Mouse (Mus musculus): ENCODE measurements around the gene Cdc20b. TPM values are rescaled to one million over a fixed set of nuclear protein-coding genes. Genes with fewer than 3 reads are reported as not detected.

The Cdc20b gene
- polyA plus RNA-seq, 1 experiment from 2014 or later: 0.86 TPM

DNA sequence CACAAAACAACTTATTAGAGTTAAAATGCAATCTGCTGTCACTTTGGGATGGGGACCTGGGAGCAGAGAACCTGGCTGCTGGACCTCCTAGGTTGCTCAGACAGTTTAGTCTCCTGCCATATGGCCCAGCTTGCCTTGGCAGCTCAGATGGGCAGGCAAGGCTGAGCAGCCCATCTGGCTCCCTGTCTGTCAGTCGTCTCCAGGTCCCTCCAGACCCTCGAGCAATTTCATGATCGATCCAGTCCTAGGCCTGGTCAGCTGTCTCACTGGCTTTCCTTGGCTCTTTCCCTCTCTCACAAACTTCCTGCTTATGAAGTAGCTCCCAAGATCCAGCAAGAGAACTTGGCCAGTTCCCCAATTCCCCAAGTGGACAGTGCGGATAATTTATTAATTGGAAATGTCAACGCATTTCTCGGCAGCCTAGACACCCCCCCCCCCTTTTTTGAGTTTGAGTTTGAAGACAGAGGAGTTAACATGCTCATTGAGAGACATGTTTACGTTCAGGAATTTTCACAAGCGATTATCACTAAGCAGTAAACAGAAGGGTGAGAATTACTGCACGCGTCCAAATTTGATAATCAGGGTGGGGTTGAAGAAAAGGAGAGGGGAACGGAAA lies 532 bp upstream of the Cdc20b start:
- no peak for ATAC-seq (ENCODE audit: low FRiP score)

GRCm38 (mm10) chr13:113035852-113036251 lies 941 bp downstream of the Cdc20b start:
- Histone ChIP-seq H3K4me2 (peak overlapping the region; percentile 97), H3K27ac (no peak overlapping the region), H3K36me3 (no peaks in the 10 kb centered on the region), H3K4me3 (peak overlapping the region; percentile 58), H3K9me3 (no peaks in the 10 kb centered on the region), H3K9ac (no peak overlapping the region), H3K4me1 (replicated peaks) (peaks cover 21% of the 10 kb centered on the region), H3K27me3 (peaks cover 39% of the 10 kb centered on the region)
- WGBS: 0% methylated on average over 4 of the region's 4 CpGs
- ATAC-seq (ENCODE audit: low FRiP score): peak; percentile 77

More for the DNA sequence above, 532 bp upstream of the Cdc20b start:
- Histone ChIP-seq H3K4me2 (peak overlapping the region; percentile 97), H3K4me3 (peak overlapping the region; percentile 58), H3K9me3 (no peaks in the 10 kb centered on the region), H3K4me1 (replicated peaks) (peaks cover 21% of the 10 kb centered on the region), H3K36me3 (no peaks in the 10 kb centered on the region), H3K27ac (no peak overlapping the region), H3K9ac (peak overlapping the region; percentile 75), H3K27me3 (peaks cover 49% of the 10 kb centered on the region)
- 2% methylated on average over 11 of the region's 11 CpGs for WGBS

- H3K9ac ChIP-seq: 0 out of 2 replicates have a peak overlapping the region, but pooled peaks have one; percentile 39
- no peak for ATAC-seq (ENCODE audit: low FRiP score)
- WGBS: 84% methylated on average over 3 of the region's 3 CpGs
- H3K27ac ChIP-seq: no peak overlapping the region
- no peaks in the 10 kb centered on the region for H3K9me3 ChIP-seq
- H3K4me3 ChIP-seq: peak overlapping the region; percentile 47
- H3K4me1 ChIP-seq (replicated peaks): peaks cover 6% of the 10 kb centered on the region; the same call in 1 of the 2 replicates
- peaks cover 9% of the 10 kb centered on the region; the same call in 1 of the 2 replicates for H3K27me3 ChIP-seq
- no peaks in the 10 kb centered on the region; the same call in 1 of the 2 replicates for H3K36me3 ChIP-seq
- peak overlapping the region; percentile 67 for H3K4me2 ChIP-seq
Measured at GRCm38 (mm10) chr13:113044876-113045275, 10.0 kb downstream of the Cdc20b start.

DNA sequence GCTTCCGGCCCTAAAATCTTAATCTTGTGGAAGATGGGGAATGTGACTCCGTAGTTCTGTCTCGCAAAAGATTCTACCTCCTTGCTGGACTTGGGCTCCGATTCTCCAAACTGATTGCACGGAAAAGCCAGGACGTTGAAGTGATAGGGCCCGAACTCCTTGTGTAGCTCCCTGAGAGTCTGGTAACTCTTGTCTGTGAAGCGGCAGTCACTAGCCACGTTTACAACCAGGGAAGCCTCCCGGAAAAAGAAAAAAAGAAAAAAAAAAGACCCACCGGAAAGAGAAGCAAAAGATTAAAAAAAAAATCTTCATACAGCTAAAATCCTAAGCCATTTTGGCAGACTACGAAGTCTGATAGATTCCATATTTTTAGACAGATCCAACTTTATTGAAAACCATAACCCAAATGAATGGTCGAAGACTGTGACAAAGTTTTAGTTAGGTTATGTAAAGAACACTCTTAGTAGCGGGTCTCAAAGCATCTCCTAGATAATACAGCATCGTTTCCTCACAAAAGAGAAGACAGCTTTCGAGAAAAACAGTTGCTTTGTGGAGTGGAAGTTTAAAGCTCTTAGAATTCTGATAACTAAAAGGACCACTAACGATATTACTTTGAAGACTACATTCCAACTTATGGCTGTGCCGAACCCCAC lies 10.7 kb downstream of the Cdc20b start:
- H3K4me1 ChIP-seq (replicated peaks): peaks cover 6% of the 10 kb centered on the region; the same call in 1 of the 2 replicates
- peak overlapping the region; percentile 47 for H3K4me3 ChIP-seq
- H3K4me2 ChIP-seq: peak overlapping the region; percentile 67
- H3K9me3 ChIP-seq: no peaks in the 10 kb centered on the region
- ATAC-seq (ENCODE audit: low FRiP score): no peak
- WGBS: 31% methylated on average over 18 of the region's 18 CpGs
- no peak overlapping the region for H3K27ac ChIP-seq
- H3K36me3 ChIP-seq: no peaks in the 10 kb centered on the region; the same call in 1 of the 2 replicates
- 0 out of 2 replicates have a peak, but pooled peaks cover 9% of the 10 kb centered on the region for H3K27me3 ChIP-seq
- peak overlapping the region; percentile 65 for H3K9ac ChIP-seq

- peak; percentile 87 for ATAC-seq (ENCODE audit: low FRiP score)
- WGBS: 6% methylated on average over 21 of the region's 21 CpGs
- Histone ChIP-seq H3K27ac (no peak within 1 kb of the TSS), H3K36me3 (no peaks in the 10 kb centered on the region; the same call in 1 of the 2 replicates), H3K4me3 (peak within 1 kb of the TSS; percentile 47), H3K27me3 (0 out of 2 replicates have a peak, but pooled peaks cover 9% of the 10 kb centered on the region), H3K4me1 (replicated peaks) (peaks cover 6% of the 10 kb centered on the region; the same call in 1 of the 2 replicates), H3K9me3 (no peaks in the 10 kb centered on the region), H3K9ac (peak within 1 kb of the TSS; percentile 65), H3K4me2 (peak within 1 kb of the TSS; percentile 67)
Measured at GRCm38 (mm10) chr13:113046211-113046883, 11.4 kb downstream of the Cdc20b start, which contains the start of gene Gpx8. Gene Gpx8 (minus strand): TSS chr13:113046410.

GRCm38 (mm10) chr13:113047018-113047417 lies 12.1 kb downstream of the Cdc20b start:
- Histone ChIP-seq H3K4me1 (replicated peaks) (peaks cover 6% of the 10 kb centered on the region; the same call in 1 of the 2 replicates), H3K27me3 (0 out of 2 replicates have a peak, but pooled peaks cover 9% of the 10 kb centered on the region), H3K4me3 (no peak overlapping the region), H3K4me2 (no peak overlapping the region), H3K9me3 (no peaks in the 10 kb centered on the region), H3K9ac (no peak overlapping the region), H3K36me3 (no peaks in the 10 kb centered on the region; the same call in 1 of the 2 replicates), H3K27ac (no peak overlapping the region)
- ATAC-seq (ENCODE audit: low FRiP score): peak; percentile 68

GRCm38 (mm10) chr13:113047647-113048046 lies 12.7 kb downstream of the Cdc20b start:
- peaks cover 6% of the 10 kb centered on the region; the same call in 1 of the 2 replicates for H3K4me1 ChIP-seq (replicated peaks)
- H3K36me3 ChIP-seq: no peaks in the 10 kb centered on the region; the same call in 1 of the 2 replicates
- no peaks in the 10 kb centered on the region for H3K9me3 ChIP-seq
- H3K27ac ChIP-seq: no peak overlapping the region
- H3K27me3 ChIP-seq: 0 out of 2 replicates have a peak, but pooled peaks cover 9% of the 10 kb centered on the region
- no peak overlapping the region for H3K9ac ChIP-seq
- H3K4me2 ChIP-seq: no peak overlapping the region
- no peak overlapping the region for H3K4me3 ChIP-seq
- ATAC-seq (ENCODE audit: low FRiP score): no peak
- 83% methylated on average over 3 of the region's 3 CpGs for WGBS

DNA sequence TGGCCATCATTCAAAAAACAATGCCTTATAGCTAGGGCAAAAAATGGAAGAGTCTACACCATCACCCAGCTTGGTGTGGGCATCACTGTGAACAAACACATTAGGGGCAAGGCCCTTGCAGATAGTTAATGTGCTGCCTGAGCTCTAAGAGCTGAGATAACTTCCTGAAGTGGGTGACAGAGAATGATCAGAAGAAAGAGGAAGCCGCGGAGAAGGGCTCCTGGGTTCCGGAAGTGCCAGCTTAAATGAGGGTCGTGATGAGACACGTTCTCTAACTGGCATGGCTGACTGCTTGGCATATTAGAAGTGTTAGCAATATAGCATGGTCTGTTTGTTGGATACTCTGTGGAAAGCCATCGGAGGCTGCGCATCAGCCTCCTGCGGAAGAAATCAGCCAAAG lies 19.3 kb downstream of the Cdc20b start:
- H3K4me1 ChIP-seq (replicated peaks): no peaks in the 10 kb centered on the region
- no peaks in the 10 kb centered on the region for H3K27me3 ChIP-seq
- no peaks in the 10 kb centered on the region for H3K9me3 ChIP-seq
- no peak overlapping the region for H3K4me2 ChIP-seq
- no peak for ATAC-seq (ENCODE audit: low FRiP score)
- no peaks in the 10 kb centered on the region for H3K36me3 ChIP-seq
- WGBS: 95% methylated on average over 8 of the region's 8 CpGs
- H3K9ac ChIP-seq: no peak overlapping the region
- no peak overlapping the region for H3K4me3 ChIP-seq
- no peak overlapping the region for H3K27ac ChIP-seq

GRCm38 (mm10) chr13:113055826-113056225 lies 20.9 kb downstream of the Cdc20b start:
- no peak overlapping the region for H3K9ac ChIP-seq
- no peaks in the 10 kb centered on the region for H3K4me1 ChIP-seq (replicated peaks)
- WGBS: 43% methylated on average over 8 of the region's 8 CpGs
- no peak overlapping the region for H3K27ac ChIP-seq
- ATAC-seq (ENCODE audit: low FRiP score): no peak
- no peak overlapping the region for H3K4me2 ChIP-seq
- no peaks in the 10 kb centered on the region for H3K27me3 ChIP-seq
- no peaks in the 10 kb centered on the region for H3K9me3 ChIP-seq
- no peak overlapping the region for H3K4me3 ChIP-seq
- H3K36me3 ChIP-seq: no peaks in the 10 kb centered on the region

- no peak for ATAC-seq (ENCODE audit: low FRiP score)
- Histone ChIP-seq H3K9ac (no peak overlapping the region), H3K27ac (no peak overlapping the region), H3K4me1 (replicated peaks) (no peaks in the 10 kb centered on the region), H3K4me2 (no peak overlapping the region), H3K36me3 (no peaks in the 10 kb centered on the region), H3K9me3 (no peaks in the 10 kb centered on the region), H3K4me3 (no peak overlapping the region), H3K27me3 (no peaks in the 10 kb centered on the region)
- 93% methylated on average over 6 of the region's 6 CpGs for WGBS
Measured at GRCm38 (mm10) chr13:113061746-113062145, 26.8 kb downstream of the Cdc20b start.

DNA sequence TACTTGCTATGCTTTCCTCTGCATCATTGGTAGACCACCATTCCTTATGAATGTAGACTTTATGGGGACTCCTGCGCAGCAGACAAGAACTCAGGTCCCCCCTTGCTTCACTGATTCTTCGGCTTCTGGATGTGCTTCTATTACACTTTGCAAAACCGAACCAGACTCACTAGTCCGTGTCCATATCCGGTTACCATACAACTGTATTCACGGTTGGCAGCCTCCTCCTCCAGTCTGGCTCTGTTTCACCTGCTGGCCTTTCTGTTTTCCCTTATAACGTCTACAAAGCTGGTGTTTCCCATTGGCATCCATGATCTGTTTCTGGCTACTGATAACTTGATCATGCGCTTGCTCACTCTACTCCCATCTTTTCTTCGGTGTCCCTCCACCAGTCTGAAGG lies 29.6 kb downstream of the Cdc20b start:
- H3K4me1 ChIP-seq (replicated peaks): no peaks in the 10 kb centered on the region
- H3K27ac ChIP-seq: no peak overlapping the region
- no peaks in the 10 kb centered on the region for H3K9me3 ChIP-seq
- H3K9ac ChIP-seq: no peak overlapping the region
- H3K4me2 ChIP-seq: no peak overlapping the region
- ATAC-seq (ENCODE audit: low FRiP score): no peak
- H3K27me3 ChIP-seq: no peaks in the 10 kb centered on the region
- 89% methylated on average over 9 of the region's 9 CpGs for WGBS
- no peaks in the 10 kb centered on the region for H3K36me3 ChIP-seq
- H3K4me3 ChIP-seq: no peak overlapping the region

- H3K4me3 ChIP-seq: no peak overlapping the region
- no peaks in the 10 kb centered on the region for H3K36me3 ChIP-seq
- no peak overlapping the region for H3K4me2 ChIP-seq
- 43% methylated on average over 9 of the region's 9 CpGs for WGBS
- H3K9ac ChIP-seq: no peak overlapping the region
- no peaks in the 10 kb centered on the region for H3K4me1 ChIP-seq (replicated peaks)
- H3K9me3 ChIP-seq: no peaks in the 10 kb centered on the region
- no peak overlapping the region for H3K27ac ChIP-seq
- no peak for ATAC-seq (ENCODE audit: low FRiP score)
- no peaks in the 10 kb centered on the region for H3K27me3 ChIP-seq
Measured at GRCm38 (mm10) chr13:113079021-113079420, 44.1 kb downstream of the Cdc20b start.

Data from hindbrain, embryonic 13.5 days (tissue).